Mouse (Mus musculus) layer of hippocampus, adult 18-20 months (tissue): ENCODE results near the gene Asb2. TPM values are rescaled to one million over a fixed set of nuclear protein-coding genes. Genes with fewer than 3 reads are reported as not detected.

Experiments
- DNase-seq, 2 experiments: peaks; one replicate each; pipeline ENCODE4 v3.0.0; 2022; ENCODE audit warnings: low spot score in 2 of 2
- total RNA-seq, 2 experiments: library from RNA; stranded (reverse); gene quantifications; 2 replicates each; pipeline ENCODE4 v1.2.3; 2021

Gene Asb2
- total RNA-seq, 2 experiments from 2014 or later = 1.8 to 2.1 TPM

GRCm38 (mm10) chr12:103361539-103362307 lies 5.9 kb upstream of the Asb2 start:
- no peak for DNase-seq

GRCm38 (mm10) chr12:103360812-103361211 lies 5.0 kb upstream of the Asb2 start:
- DNase-seq = no peak

- no peak for DNase-seq
These were observed 3.4 kb upstream of the Asb2 start for GRCm38 (mm10) chr12:103358951-103359801.

GRCm38 (mm10) chr12:103358216-103358615 lies 2.4 kb upstream of the Asb2 start:
- no peak for DNase-seq

GRCm38 (mm10) chr12:103356415-103356748 lies 581 bp upstream of the Asb2 start:
- no peak for DNase-seq

- peak in 1 of 2 experiments; percentile 34 for DNase-seq
These were observed 2.3 kb downstream of the Asb2 start for GRCm38 (mm10) chr12:103353538-103353937.

GRCm38 (mm10) chr12:103352735-103353134 lies 3.1 kb downstream of the Asb2 start:
- DNase-seq = no peak

GRCm38 (mm10) chr12:103348506-103348905 lies 7.3 kb downstream of the Asb2 start:
- DNase-seq = peak; percentile 68 to 89

GRCm38 (mm10) chr12:103347406-103347805 lies 8.4 kb downstream of the Asb2 start:
- DNase-seq = no peak

GRCm38 (mm10) chr12:103346945-103347344 lies 8.9 kb downstream of the Asb2 start:
- peak in 1 of 2 experiments; percentile 26 for DNase-seq

GRCm38 (mm10) chr12:103344934-103345333 lies 10.9 kb downstream of the Asb2 start:
- DNase-seq = no peak

GRCm38 (mm10) chr12:103343456-103343855 lies 12.3 kb downstream of the Asb2 start:
- no peak for DNase-seq

- no peak for DNase-seq
These were observed 14.6 kb downstream of the Asb2 start for GRCm38 (mm10) chr12:103341212-103341611.

GRCm38 (mm10) chr12:103338162-103338798 lies 17.5 kb downstream of the Asb2 start:
- DNase-seq = no peak

- no peak for DNase-seq
These were observed 19.0 kb downstream of the Asb2 start for GRCm38 (mm10) chr12:103336766-103337165.

- DNase-seq = no peak
These were observed 22.4 kb downstream of the Asb2 start for GRCm38 (mm10) chr12:103333426-103333825.

- no peak for DNase-seq
These were observed 22.9 kb downstream of the Asb2 start for GRCm38 (mm10) chr12:103332879-103333278.

- DNase-seq = no peak
These were observed 24.3 kb downstream of the Asb2 start for GRCm38 (mm10) chr12:103331491-103331890.

GRCm38 (mm10) chr12:103328448-103329191 lies 27.2 kb downstream of the Asb2 start:
- DNase-seq = no peak

- no peak for DNase-seq
These were observed 28.7 kb downstream of the Asb2 start for GRCm38 (mm10) chr12:103327107-103327506.

- DNase-seq = no peak
These were observed 29.2 kb downstream of the Asb2 start for GRCm38 (mm10) chr12:103326569-103326968.
